Mouse (Mus musculus): ENCODE measurements around the gene Clstn1.

Clstn1 gene

DNA sequence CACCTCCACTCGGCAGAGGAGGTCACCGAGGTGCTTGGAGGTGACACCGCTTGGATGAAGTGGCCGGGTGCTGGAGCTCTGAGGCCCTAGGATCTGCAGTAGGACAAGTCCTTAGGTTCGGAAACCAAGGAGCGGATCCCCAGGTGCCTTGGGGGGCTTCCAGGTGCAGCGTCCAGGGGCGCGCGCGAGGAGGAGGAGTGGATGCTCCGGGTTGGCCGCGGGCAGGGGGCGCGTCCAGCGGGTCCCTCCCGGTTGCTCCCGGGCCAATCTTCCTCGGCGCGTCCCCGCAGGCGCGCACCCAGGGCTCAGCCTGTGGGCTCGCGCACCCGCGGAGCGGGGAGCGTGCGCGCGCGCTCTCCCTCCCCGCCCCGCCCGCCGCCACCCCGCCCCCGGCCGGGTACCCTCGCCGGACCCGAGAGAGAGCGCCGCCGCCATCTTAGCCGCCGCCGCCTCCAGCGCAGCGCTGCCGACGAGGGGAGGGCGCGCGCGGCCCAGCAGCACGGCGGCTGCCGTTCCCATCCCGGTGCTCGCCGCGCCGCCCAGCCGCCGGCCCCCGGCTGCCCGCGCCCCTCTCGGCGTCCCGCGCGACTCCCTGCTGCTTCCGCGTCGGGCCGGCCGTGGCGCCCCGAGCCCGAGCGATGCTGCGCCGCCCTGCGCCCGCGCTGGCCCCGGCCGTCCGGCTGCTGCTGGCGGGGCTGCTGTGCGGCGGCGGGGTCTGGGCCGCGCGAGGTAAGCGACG, at the start of gene Clstn1:
Gene Clstn1, plus strand, starts transcription at position 425 of the 739 bp plus-strand sequence.
- DNase-seq (ENCODE audit: extremely low spot score, low read depth, low spot score), result no peak

GRCm38 (mm10) chr4:149539441-149539840, 46.8 kb upstream of the Clstn1 start:
- DNase-seq (ENCODE audit: extremely low spot score, low read depth, low spot score), result no peak

DNA sequence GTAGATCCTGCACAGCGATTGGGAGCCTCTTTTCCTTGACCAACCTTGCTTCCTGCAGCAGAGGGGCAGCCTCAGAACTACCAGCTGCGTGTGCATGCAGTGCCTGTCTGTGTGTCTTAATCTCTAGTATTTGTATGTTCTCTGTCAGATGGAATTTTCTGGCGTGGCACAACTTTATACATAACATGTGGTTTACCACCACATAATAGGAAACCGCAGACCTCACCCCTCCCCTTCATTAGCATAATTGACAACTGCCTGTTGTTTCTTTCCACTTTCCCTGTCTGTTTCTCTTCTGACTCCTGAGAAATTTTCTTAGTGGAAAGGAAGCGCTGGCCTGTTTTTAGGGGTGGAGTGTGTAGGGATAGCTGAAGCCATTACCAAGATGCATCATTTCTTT, 44.3 kb upstream of the Clstn1 start:
- no peak for DNase-seq (ENCODE audit: extremely low spot score, low read depth, low spot score)

DNA sequence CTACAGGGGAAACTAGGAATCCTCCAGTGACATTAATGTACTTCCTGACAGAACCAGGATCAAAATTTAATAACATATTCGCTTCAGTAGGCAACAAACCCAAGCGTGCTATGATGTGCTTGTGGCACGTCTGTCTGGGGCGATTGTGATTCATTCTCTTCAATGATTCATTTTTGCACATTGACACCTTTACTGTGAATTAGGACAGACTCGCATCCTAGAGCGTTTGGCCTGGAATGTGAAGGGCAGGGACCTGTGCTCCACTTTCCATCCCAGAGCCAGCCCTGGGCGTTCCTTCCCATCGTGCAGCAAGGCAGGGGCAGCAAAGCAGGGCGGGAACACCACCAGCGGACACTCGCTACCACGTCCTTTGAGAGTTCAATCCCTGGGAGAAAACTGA, 43.8 kb upstream of the Clstn1 start:
- no peak for DNase-seq (ENCODE audit: extremely low spot score, low read depth, low spot score)

DNA sequence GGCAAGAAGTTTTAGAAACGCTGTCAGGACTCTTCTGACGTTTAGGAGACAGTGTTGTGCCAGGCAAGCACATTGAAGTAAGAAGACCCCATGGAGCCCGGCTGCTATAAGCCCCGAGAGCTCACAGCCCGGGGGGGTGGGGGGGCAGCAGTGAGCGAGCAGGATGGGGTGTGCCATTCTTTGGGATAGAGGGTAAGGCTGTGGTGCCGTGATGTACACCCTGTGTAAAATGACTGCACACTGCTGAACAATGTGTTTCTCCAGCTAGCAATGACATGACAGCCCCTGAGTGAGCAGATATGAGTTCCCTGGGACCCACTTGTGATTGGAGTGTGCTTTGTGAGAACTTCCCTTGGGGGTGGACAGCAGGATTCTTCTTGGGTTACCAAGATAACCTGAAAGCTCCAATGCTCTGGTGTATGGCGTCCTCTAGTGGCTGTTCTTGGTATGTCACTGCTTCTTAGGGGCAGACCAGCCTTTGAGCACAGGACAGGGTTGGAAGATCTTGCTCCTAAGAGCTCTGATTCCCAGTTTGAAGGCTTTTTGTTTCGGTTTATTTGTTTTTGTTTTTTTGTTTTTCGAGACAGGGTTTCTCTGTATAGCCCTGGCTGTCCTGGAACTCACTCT, 43.2 kb upstream of the Clstn1 start:
- peak; percentile 82 for DNase-seq (ENCODE audit: extremely low spot score, low read depth, low spot score)

DNA sequence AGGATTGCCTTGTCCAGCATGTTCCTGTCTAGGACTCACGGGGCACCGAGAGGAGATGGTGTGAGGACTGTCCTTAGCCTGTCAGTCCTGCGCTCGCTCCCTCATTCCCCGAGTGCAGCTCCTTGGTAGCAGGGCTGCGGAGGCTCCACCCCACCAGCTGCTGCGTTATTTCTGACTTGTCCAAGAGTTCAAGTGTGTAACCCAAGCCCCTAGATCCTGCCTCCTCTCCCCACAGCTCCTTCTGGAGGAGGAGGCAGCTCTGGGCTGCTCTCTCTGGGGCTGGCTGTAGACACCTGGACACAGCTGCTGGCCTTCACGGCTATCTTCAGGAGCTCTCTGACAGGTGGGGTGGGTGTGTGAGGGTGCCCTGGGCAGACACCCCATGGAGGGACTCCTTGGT, 41.4 kb upstream of the Clstn1 start:
- DNase-seq (ENCODE audit: extremely low spot score, low read depth, low spot score), result no peak

DNA sequence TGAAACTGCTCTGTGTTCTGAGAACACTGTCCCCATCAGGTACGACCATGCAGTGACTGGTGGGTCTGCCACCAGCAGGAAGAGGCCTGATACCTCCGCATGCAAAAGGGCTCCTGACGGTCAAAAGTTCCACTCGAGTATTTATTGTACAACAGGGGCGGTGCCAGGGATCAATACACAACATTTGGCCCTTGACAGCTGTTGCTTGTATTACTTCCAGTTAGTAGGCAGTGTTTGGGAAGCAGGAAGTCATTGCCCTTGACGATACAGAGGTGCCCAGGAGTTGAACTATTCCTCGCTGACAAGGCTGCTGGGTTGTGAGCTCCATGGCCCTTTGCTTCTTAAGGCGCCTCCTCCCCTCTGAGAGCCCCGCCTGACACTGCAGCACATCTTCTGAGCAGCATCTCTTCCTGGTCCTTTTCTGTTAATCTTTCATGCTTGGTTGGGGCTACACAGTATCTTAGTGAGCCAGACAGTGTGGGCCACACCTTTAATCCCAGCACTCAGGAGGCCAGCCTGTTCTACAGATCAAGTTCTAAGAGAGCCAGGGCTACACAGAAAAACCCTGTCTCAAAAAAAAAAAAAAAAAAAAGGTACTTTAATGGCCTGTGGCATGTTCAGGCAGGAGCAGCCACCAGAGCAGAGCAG, 39.3 kb upstream of the Clstn1 start:
- DNase-seq (ENCODE audit: extremely low spot score, low read depth, low spot score), result no peak

- no peak for DNase-seq (ENCODE audit: extremely low spot score, low read depth, low spot score)
These were observed 38.7 kb upstream of the Clstn1 start for GRCm38 (mm10) chr4:149547523-149547922.

DNA sequence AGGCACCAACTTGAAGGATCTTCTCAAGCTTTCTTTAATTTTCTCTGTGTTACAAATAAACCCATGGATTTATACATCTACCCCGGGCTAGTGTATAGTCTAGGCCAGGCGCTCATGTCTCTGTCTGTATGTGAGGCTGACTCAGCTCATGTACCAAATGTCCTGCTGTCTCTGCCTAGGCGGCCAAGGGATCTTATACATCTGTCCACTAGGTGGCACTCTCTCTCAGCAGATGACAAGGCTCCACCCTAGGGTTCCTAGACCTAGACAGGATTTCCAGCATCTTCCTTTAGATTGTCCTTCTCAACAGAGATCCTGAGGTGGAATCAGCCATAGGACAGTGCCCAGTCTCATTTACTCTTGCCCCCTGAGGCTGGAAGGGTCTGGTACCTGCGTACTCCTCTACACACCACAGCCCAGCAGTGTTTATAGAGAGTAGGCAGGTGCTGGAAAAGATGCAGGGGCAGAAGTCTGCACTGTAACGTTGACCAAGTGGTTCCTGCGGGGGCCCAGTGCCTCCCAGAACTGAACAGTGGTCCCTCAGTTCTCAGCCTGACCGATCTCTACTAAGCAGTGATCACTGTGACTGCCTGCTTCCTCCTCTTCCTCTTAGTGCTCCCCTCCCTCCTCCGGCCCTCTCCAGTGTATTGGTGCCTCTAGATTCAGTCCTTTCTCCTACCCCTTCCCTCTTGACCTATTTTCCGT, 36.9 kb upstream of the Clstn1 start:
- DNase-seq (ENCODE audit: extremely low spot score, low read depth, low spot score), result peak; percentile 49

- DNase-seq (ENCODE audit: extremely low spot score, low read depth, low spot score), result no peak
These were observed 35.4 kb upstream of the Clstn1 start for GRCm38 (mm10) chr4:149550866-149551265.

GRCm38 (mm10) chr4:149551696-149552095, 34.6 kb upstream of the Clstn1 start:
- no peak for DNase-seq (ENCODE audit: extremely low spot score, low read depth, low spot score)

- no peak for DNase-seq (ENCODE audit: extremely low spot score, low read depth, low spot score)
These were observed 32.4 kb upstream of the Clstn1 start for GRCm38 (mm10) chr4:149553834-149554233.

DNA sequence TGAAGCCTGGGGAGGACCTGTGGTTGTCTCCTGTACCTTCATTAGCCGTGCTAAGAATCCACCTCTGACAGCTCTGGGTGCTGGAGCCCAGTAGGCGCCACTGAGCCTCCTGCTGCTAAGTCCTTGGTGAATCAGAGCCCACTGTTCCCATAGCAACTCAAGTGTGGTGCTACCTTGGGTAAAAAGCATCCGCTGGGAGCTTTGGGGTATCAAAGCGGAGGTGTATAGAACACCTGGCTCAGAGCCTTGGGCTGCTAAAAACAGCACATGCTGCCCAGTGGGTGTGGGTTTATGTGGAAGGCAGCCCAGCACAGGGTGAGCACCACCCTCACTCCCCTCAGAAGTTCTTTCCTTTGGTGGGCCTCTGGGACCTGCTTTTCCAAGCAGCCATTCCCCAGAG, 30.2 kb upstream of the Clstn1 start:
- no peak for DNase-seq (ENCODE audit: extremely low spot score, low read depth, low spot score)

GRCm38 (mm10) chr4:149557905-149558304, 28.4 kb upstream of the Clstn1 start:
- no peak for DNase-seq (ENCODE audit: extremely low spot score, low read depth, low spot score)

DNA sequence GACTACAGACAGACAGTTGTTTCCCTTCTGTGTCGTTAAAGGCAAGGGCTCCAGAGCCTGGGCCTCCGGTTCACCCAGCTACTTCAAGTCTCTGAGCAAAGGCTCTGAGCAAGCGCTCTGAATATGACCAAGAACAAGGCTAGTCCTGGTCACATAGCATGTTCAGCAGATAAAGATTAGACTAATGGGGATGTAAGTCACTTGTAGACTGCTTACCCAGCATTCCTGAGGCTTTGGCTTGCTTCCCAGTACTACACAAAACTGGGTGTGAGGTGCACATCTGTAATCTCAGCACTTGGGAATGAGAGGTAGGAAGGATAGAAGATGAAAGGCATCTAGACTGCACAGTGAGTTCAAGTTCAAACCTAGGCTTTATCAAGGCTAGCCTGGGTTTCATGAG, 27.9 kb upstream of the Clstn1 start:
- DNase-seq (ENCODE audit: extremely low spot score, low read depth, low spot score), result no peak

DNA sequence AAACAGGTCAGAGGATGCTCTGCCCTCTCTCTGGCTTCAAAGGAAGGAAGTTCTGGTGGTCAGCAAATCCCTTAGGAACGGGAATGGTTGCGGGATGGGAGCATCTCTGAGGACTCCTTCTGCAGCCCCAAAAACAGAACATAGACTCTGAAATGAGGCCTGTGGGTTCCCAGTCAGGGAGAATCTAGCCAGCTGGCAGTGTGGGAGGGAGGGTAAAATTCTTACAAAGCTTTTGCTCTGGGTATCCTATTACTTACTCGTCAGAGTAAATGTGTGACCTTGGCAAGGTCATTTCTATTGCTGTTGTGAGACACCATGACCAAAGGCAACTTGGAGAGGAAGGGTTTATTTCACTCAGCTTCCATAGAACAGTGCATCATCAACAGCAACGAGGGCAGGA, 24.9 kb upstream of the Clstn1 start:
- DNase-seq (ENCODE audit: extremely low spot score, low read depth, low spot score), result no peak

GRCm38 (mm10) chr4:149561986-149562904, 24.0 kb upstream of the Clstn1 start:
- no peak for DNase-seq (ENCODE audit: extremely low spot score, low read depth, low spot score)

DNA sequence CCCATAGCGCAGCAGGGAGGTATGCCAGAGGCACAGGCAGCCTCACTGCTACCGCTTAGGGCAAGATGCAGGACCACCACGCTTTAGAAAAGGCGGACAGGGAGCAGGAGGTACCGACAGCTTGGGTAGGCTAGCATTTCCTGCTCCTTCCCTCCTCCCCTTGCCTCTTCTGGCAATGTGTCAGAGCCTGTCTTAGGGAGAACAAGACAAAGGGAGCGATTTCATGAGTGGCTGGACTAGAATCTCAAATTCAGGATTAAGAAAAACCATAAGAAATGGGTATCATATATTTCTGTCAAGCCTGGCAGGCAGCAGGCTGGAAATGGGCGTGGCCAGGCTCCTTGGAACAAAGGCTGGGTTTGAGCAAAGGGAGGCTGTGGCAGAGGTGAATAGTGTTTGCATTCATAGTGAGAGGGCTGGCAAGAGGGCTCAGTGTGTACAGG, 23.3 kb upstream of the Clstn1 start:
- DNase-seq (ENCODE audit: extremely low spot score, low read depth, low spot score), result no peak

GRCm38 (mm10) chr4:149563941-149564361, 22.3 kb upstream of the Clstn1 start:
- DNase-seq (ENCODE audit: extremely low spot score, low read depth, low spot score), result no peak

Data from hindlimb bud, embryonic 11.5 days (tissue).